Mouse (Mus musculus): ENCODE data around the gene Lax1. TPM values are rescaled to one million over a fixed set of nuclear protein-coding genes. Genes with fewer than 3 reads are reported as not detected.

Gene Lax1
- polyA plus RNA-seq, 1 experiment from 2014 or later, result 0.50 TPM

- H3K36me3 ChIP-seq (ENCODE audit: insufficient read depth, low read length), result peaks cover 9% of the 10 kb centered on the region; the same call in 1 of the 2 replicates
- no peaks in the 10 kb centered on the region for H3K27me3 ChIP-seq (ENCODE audit: insufficient read depth, low read length)
- 98% methylated on average over 1 of the region's 1 CpGs for WGBS
- H3K4me3 ChIP-seq (ENCODE audit: low read length), result no peak overlapping the region
- H3K9me3 ChIP-seq (ENCODE audit: low read length), result no peaks in the 10 kb centered on the region
- H3K4me1 ChIP-seq (ENCODE audit: insufficient read depth, low read length), result peaks cover 18% of the 10 kb centered on the region
- H3K9ac ChIP-seq (replicated peaks; ENCODE audit: low read length), result no peak overlapping the region
- no peak overlapping the region for H3K27ac ChIP-seq (ENCODE audit: low read length)
- no peak for ATAC-seq (ENCODE audit: low FRiP score, low TSS enrichment)
- H3K4me2 ChIP-seq (replicated peaks; ENCODE audit: low read depth, low read length), result no peak overlapping the region
These were observed 36.9 kb downstream of the Lax1 start for GRCm38 (mm10) chr1:133653033-133653432.

GRCm38 (mm10) chr1:133650288-133651055 lies 39.4 kb downstream of the Lax1 start:
- H3K4me2 ChIP-seq (replicated peaks; ENCODE audit: low read depth, low read length), result no peak overlapping the region
- no peaks in the 10 kb centered on the region for H3K9me3 ChIP-seq (ENCODE audit: low read length)
- peaks cover 2% of the 10 kb centered on the region; the same call in 1 of the 2 replicates for H3K4me1 ChIP-seq (ENCODE audit: insufficient read depth, low read length)
- no peak overlapping the region for H3K9ac ChIP-seq (replicated peaks; ENCODE audit: low read length)
- H3K27ac ChIP-seq (ENCODE audit: low read length), result no peak overlapping the region
- WGBS, result 92% methylated on average over 7 of the region's 7 CpGs
- ATAC-seq (ENCODE audit: low FRiP score, low TSS enrichment), result no peak
- H3K36me3 ChIP-seq (ENCODE audit: insufficient read depth, low read length), result peaks cover 13% of the 10 kb centered on the region
- no peak overlapping the region for H3K4me3 ChIP-seq (ENCODE audit: low read length)
- H3K27me3 ChIP-seq (ENCODE audit: insufficient read depth, low read length), result no peaks in the 10 kb centered on the region

DNA sequence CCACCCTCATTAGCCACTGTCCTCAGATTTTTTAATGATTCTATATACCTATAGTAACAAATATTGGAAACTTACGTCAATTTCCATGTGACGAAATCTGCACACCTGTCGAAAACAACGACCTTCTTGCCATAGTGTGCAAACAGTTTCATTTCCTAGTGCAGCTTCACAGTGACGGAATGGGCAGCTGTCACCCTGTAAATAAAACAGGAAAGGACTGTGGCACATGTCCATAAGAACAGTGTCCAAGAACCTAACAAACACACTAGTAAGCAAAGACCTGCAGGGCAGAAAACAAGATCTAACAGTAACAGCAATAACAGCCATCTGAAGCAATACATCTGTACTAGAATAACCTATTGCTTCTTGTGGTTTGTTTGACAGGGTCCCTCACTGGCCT lies 44.3 kb downstream of the Lax1 start:
- H3K4me2 ChIP-seq (replicated peaks; ENCODE audit: low read depth, low read length), result no peak overlapping the region
- WGBS, result 94% methylated on average over 5 of the region's 5 CpGs

GRCm38 (mm10) chr1:133641163-133641562 lies 48.7 kb downstream of the Lax1 start:
- no peak overlapping the region for H3K27ac ChIP-seq (ENCODE audit: low read length)
- H3K9me3 ChIP-seq (ENCODE audit: low read length), result no peaks in the 10 kb centered on the region
- peaks cover 86% of the 10 kb centered on the region for H3K36me3 ChIP-seq (ENCODE audit: insufficient read depth, low read length)
- H3K27me3 ChIP-seq (ENCODE audit: insufficient read depth, low read length), result no peaks in the 10 kb centered on the region
- no peak overlapping the region for H3K4me3 ChIP-seq (ENCODE audit: low read length)
- H3K9ac ChIP-seq (replicated peaks; ENCODE audit: low read length), result no peak overlapping the region
- ATAC-seq (ENCODE audit: low FRiP score, low TSS enrichment), result no peak
- no peaks in the 10 kb centered on the region for H3K4me1 ChIP-seq (ENCODE audit: insufficient read depth, low read length)
- H3K4me2 ChIP-seq (replicated peaks; ENCODE audit: low read depth, low read length), result no peak overlapping the region
- WGBS, result 87% methylated on average over 2 of the region's 2 CpGs

More for the DNA sequence above, 44.3 kb downstream of the Lax1 start:
- Histone ChIP-seq H3K27me3 (ENCODE audit: insufficient read depth, low read length) (no peaks in the 10 kb centered on the region), H3K27ac (ENCODE audit: low read length) (no peak overlapping the region), H3K4me1 (ENCODE audit: insufficient read depth, low read length) (no peaks in the 10 kb centered on the region), H3K9ac (replicated peaks; ENCODE audit: low read length) (no peak overlapping the region), H3K36me3 (ENCODE audit: insufficient read depth, low read length) (peaks cover 51% of the 10 kb centered on the region), H3K9me3 (ENCODE audit: low read length) (no peaks in the 10 kb centered on the region), H3K4me3 (ENCODE audit: low read length) (no peak overlapping the region)
- no peak for ATAC-seq (ENCODE audit: low FRiP score, low TSS enrichment)

DNA sequence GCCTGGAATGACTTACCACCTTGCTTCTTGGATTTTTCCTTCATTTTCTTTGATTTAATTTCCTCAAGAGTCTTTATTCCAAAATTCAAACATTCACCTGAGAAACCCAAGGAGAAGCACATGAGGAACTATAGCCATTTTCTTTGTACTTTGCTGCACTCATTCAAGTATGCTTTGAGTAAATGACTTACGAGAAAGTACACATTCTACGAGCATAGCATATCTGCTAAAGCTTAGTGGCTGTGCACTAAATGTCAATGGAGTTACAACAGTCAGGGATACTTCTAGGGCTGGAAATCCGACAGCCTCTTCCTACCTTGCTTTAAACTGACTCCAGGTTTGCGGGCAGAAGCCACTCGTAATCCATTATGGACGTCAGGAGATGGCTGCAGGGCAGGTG lies 51.4 kb downstream of the Lax1 start:
- Histone ChIP-seq H3K4me1 (ENCODE audit: insufficient read depth, low read length) (no peaks in the 10 kb centered on the region), H3K27ac (ENCODE audit: low read length) (no peak overlapping the region), H3K27me3 (ENCODE audit: insufficient read depth, low read length) (no peaks in the 10 kb centered on the region), H3K36me3 (ENCODE audit: insufficient read depth, low read length) (peaks cover 89% of the 10 kb centered on the region), H3K4me3 (ENCODE audit: low read length) (no peak overlapping the region), H3K9ac (replicated peaks; ENCODE audit: low read length) (no peak overlapping the region), H3K9me3 (ENCODE audit: low read length) (no peaks in the 10 kb centered on the region), H3K4me2 (replicated peaks; ENCODE audit: low read depth, low read length) (no peak overlapping the region)
- WGBS, result 89% methylated on average over 6 of the region's 6 CpGs
- ATAC-seq (ENCODE audit: low FRiP score, low TSS enrichment), result no peak

GRCm38 (mm10) chr1:133632168-133632567 lies 57.7 kb downstream of the Lax1 start:
- no peaks in the 10 kb centered on the region for H3K9me3 ChIP-seq (ENCODE audit: low read length)
- H3K4me3 ChIP-seq (ENCODE audit: low read length), result no peak overlapping the region
- H3K4me1 ChIP-seq (ENCODE audit: insufficient read depth, low read length), result no peaks in the 10 kb centered on the region
- H3K27me3 ChIP-seq (ENCODE audit: insufficient read depth, low read length), result no peaks in the 10 kb centered on the region
- peaks cover 81% of the 10 kb centered on the region for H3K36me3 ChIP-seq (ENCODE audit: insufficient read depth, low read length)
- H3K4me2 ChIP-seq (replicated peaks; ENCODE audit: low read depth, low read length), result no peak overlapping the region
- ATAC-seq (ENCODE audit: low FRiP score, low TSS enrichment), result no peak
- 81% methylated on average over 2 of the region's 2 CpGs for WGBS
- no peak overlapping the region for H3K9ac ChIP-seq (replicated peaks; ENCODE audit: low read length)
- H3K27ac ChIP-seq (ENCODE audit: low read length), result no peak overlapping the region

Small RNA genes within 50 kb of the gene (microRNA-seq; reads per million reads assigned to microRNA genes)
- 0.47 reads per million for gene Mir6903

Other genes starting within 250 kb of the Lax1 start
- 597 and 606 TPM in 2 replicates for gene Snrpe, start 79.8 kb downstream of the Lax1 start, polyA plus RNA-seq (2015; fragmentation: Nextera tagmentation; extraction: Ambion mirVana)
- gene Zbed6, start 29.2 kb downstream of the Lax1 start, polyA plus RNA-seq (2015; fragmentation: Nextera tagmentation; extraction: Ambion mirVana), result not detected in 2 replicates
- gene Gm38394, start 28.8 kb downstream of the Lax1 start, polyA plus RNA-seq (2015; fragmentation: Nextera tagmentation; extraction: Ambion mirVana), result 4.1 and 4.9 TPM in 2 replicates
- gene Atp2b4, start 110.9 kb upstream of the Lax1 start, polyA plus RNA-seq (2015; fragmentation: Nextera tagmentation; extraction: Ambion mirVana), result 7.6 and 8.2 TPM in 2 replicates
- 0.18 and 0.47 TPM in 2 replicates for gene Optc, start 217.9 kb upstream of the Lax1 start, polyA plus RNA-seq (2015; fragmentation: Nextera tagmentation; extraction: Ambion mirVana)
- gene Prelp, start 231.3 kb upstream of the Lax1 start, polyA plus RNA-seq (2015; fragmentation: Nextera tagmentation; extraction: Ambion mirVana), result 2.1 and 2.6 TPM in 2 replicates